Mouse (Mus musculus) adrenal gland, postnatal 25 days (tissue): ENCODE results near the gene Mllt10. TPM values are rescaled to one million over a fixed set of nuclear protein-coding genes. Genes with fewer than 3 reads are reported as not detected.

Source experiments
- DNase-seq: peaks from one replicate; pipeline ENCODE4 v3.0.0; 2021; ENCODE audit warnings: mixed read lengths
- microRNA-seq, 2 experiments: library from miRNA; unstranded; fragments of <30 nt; microRNA quantifications; one replicate each; pipeline ENCODE4 v1.2.0; 2021
- total RNA-seq: library from RNA; stranded (reverse); gene quantifications from 2 replicates; pipeline ENCODE4 v1.2.3, GENCODE M21; 2021

Gene Mllt10
- total RNA-seq, 1 experiment from 2014 or later: 68.1 TPM

DNA sequence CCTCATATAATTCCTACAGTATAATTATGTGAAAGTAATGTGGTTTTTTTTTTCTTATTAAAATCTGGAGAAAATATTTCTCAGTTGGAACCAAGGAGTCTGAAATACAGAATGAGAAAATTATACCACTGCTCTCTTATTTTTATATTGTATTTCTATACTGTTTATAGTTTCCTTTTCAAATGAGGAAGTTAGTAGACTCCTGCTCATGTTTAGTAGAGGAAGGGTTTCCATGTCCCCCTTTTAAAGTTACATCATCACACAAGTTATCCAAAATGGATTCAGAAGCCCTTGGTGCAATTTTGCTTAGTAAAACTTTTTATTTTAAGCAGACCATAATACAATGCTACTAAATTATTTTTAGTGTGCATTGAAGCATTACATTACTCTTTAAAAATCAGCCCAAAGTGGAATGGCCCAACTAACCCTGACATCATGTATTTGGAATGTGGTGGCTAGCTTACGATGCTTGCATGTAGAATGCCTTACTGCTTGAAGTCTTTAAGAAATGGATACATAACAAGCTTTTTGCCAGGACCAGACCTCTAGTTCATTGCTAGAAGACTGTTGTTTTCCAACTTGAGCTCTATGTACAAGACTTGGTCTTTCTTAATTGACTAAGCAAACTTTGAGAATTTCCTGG is 146.9 kb downstream of the Mllt10 start:
- DNase-seq: no peak

DNA sequence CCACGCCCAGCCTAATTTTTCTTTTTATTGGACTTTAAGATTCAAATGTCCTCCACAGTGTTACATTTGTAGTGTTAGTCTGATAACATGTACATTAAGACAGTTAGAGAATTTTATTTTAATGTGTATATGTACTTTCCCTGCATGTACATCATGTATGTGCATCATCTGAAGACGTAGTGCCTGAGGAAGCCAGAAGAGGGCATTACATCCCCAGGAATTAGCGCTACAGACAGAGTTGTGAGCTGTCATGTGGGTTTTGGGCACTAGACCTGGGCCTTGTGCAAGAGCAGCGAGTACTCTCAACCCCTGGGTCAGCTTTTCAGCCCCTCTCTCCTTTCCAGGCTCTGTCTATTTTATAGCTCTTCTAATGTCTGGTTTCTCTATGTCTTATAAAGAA is 147.9 kb downstream of the Mllt10 start:
- no peak for DNase-seq

DNA sequence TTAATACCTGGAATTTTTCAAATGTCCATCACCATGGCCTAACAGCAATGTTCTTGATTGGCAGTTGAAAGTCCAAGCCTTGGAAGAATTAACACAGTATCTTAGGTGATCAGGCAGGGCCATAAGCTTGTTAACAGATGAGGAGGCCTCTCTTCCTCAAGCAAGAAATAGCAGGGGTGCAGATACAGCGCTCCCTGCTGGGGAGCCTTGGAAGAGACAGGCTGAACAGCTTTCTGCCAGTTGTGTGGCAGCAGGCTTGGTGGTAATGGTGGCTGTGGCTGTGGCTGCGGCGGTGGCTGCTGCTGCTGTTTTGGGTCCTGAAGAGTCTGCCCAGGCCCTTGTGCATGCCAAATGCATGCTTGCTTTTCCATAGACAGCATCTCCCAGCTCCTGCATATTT is 150.1 kb downstream of the Mllt10 start:
- peak; percentile 60 for DNase-seq

DNA sequence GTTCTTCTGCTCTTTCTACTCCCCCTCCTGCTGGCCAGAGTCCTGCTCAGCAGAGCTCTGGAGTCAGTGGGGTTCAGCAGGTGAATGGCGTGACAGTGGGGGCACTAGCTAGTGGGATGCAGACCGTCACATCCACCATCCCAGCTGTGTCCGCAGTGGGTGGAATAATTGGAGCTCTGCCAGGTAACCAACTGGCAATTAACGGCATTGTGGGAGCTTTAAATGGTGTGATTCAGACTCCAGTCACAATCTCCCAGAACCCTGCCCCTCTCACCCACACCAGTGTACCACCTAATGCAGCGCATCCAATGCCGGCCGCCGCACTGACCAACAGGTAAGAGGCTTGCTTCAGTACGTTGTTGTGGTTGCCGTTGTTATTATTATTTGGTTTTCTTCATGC is 151.8 kb downstream of the Mllt10 start:
- no peak for DNase-seq

DNA sequence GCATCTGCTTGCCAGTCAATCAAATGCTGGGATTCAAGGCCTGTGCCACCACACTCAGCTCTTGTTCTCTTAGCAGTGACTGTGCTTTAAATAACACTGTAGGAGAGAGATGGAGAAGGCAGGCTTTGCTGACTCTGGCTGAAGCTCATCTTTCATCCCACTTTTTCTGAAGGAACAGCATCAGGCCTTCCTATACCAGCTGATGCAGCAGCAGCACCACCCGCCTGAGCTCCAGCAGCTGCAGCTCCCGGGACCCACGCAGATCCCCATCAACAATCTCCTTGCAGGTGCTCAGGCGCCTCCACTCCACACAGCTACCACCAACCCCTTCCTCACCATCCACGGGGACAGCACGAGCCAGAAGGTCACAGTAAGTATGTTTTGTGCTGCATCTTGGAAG is 153.5 kb downstream of the Mllt10 start:
- DNase-seq: no peak

DNA sequence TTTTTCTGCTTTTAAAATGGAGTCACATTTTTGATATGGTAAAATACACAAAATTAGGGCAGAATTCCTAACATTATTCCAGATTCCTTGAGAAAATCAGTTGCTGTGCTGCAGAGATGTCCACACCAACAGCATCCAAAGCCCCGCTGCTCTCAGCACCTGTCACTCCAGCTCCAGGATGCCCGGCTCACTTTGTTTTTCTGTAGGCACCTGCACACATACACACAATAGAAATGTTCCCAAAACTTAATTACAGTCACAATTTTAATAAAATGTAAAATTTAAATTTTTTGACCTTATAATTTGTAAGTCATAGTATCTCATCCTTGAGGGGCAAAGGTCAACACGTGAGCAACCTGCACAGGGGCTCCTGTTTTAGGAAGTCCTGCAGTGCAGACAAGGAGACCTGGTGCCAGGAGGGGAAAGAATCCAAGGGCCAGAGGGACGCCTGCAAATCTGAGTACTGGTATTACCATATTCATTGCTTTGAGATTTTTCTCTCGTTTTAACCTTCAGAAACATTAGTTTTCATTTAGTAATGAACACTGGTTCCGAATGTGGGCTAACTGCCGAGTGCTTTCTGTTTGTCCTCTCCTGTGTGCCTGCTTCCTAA is 154.3 kb downstream of the Mllt10 start:
- no peak for DNase-seq

DNA sequence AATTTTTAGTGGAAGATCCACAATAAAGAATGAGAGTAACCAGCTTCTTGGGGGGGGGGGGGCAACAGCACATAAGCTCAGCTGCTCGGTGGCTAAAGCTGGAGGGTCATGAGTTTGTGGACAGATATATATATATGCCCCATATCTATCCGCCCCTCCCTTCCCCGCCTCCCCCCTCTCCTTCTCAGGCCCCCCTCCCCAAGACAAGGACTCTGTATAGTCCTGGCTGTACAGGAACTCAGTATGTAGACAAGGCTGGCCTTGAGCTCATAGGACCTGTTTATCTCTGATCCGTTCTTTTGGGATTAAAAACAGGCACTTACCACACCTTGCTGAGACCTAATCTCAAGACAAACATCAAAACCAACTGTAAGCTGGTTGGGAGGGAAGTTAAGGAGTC is 154.9 kb downstream of the Mllt10 start:
- DNase-seq: no peak

DNA sequence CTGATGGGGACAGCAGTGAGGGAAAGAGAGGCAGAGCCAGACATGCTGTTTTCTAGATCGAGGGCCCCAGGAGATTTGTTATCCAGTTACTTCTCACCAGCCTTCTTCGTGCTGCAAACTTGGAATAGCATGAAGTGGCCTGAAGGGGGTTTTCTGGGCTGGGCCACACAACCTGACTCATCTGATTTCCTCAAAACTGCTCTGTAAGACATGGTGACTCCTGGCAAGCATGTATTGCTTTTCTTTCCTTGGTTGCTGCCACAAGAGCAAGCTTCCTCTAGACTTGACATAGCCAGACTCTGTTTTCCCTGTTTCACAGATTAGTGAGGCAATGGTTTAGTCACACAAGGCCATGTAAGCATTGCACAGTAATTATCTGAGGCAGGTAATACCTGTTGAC is 159.0 kb downstream of the Mllt10 start:
- DNase-seq: no peak

DNA sequence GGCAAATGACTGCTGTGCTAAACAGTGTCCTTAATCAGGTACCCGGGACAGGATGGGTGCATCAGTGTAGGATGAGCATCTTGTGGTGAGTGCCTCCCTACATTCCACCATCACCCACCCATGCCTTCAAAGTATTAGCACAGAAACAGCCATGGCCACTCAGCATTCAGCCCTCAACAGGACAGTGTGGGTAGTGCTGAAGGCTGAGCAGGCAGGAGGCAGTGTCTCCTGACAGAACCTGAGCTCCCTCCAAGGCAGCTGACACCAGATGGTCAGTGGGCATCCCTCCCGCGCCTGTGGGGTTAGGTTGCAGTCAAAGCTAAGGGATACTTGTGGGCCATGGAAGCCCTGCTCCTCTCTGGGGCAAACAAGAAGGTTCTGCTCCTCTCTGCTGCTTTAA is 162.8 kb downstream of the Mllt10 start:
- DNase-seq: peak; percentile 12

DNA sequence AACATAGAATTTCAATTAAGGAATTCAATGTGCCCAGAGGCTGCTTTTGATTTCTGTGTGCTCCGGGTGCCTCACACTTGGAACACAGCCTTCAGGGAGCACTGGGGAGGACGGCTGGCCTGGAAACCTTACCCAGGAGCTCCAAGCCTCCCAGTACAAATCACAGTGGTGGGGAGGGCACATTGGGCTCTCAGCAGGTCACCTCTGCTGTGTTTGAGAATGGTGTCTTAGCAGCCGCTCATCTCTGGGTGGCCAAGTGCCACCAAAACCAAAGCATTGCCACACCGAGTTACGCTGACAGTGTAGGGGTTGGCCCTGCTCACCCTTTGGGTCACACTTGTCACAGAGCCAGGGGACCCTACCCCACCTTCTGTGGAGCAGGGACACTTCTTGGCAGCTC is 163.5 kb downstream of the Mllt10 start:
- no peak for DNase-seq

DNA sequence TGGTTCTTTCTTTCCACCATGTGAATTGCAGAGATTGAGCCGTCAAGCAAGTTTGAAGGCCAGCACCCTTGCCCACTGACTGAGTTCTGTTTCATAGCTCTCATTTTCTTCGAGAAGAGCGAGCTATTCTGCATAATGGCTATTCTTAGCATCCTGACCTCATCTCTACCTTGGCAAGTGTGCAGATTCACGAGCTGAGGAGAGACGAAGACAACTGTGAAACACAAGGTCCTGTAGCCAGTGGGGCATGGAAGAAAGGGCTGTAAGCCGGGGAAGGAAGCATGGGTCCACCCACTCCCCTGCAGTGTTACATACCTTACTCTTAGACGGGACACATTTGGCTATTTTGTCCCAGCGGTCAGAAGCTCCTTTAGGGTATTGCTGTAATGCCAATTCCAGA is 164.1 kb downstream of the Mllt10 start:
- DNase-seq: no peak

DNA sequence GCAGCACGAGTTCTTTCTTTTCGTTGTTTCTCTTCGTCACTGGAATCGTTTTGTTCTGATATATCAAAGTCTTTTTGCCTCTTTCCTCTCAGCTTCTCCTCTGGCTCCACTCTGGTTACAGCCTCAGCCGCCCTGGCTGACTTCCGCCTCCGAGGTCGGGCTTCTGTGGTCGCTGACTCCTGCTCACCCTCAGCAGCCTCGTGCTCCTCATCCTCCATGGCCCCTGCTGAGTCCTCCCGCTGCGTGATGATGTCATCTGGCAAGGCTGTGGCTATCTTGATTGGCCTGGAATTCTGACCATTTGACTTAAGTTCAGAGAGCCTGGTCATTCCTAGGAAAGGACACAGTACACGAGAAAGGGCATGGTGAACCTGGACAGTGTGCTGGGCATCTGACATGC is 164.5 kb downstream of the Mllt10 start:
- no peak for DNase-seq

DNA sequence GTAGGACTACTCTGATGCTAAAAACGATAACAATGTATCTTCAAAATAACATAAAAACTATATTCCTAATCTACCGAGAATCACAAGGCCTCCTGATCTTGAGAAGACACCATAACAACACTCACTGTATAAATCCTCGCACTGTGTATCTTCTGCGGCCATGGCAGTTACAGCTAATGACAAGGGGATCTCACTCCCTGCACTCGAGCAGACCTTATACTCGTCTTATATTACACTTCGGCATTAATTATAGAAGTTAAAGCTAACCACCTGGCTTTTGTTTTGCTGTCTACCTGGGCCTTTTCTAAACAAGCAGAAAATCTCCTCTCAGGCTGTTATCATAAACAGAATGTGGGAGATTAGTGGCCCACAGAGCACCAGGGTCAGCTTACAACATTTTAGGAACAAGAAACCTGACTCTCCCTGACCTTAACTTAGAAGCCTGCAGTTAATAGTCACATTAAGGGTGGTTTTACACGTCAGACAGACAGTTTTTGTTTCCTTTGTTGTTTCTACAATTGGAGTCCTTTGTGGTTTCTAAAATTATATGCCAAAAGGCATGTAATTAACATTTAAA is 173.5 kb downstream of the Mllt10 start:
- DNase-seq: no peak

DNA sequence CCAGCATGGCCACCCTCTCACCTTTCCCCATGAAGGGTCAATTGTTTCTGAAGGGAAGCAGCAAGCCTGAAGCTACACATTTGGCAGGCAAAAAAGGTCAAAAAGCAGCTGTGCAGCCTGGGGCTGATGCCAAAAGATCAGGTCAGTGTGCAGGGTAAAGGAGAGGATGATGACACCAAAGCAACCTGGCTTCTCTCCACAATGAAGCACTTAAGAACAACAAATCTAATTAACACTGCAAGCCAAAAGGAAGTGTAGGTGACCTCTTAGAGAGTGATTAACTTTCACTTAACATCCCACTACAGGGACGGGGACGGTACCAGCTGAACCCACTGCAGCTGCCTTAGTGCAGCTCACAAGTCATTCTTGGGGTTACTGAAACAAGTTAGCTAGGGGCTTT is 174.2 kb downstream of the Mllt10 start:
- no peak for DNase-seq

DNA sequence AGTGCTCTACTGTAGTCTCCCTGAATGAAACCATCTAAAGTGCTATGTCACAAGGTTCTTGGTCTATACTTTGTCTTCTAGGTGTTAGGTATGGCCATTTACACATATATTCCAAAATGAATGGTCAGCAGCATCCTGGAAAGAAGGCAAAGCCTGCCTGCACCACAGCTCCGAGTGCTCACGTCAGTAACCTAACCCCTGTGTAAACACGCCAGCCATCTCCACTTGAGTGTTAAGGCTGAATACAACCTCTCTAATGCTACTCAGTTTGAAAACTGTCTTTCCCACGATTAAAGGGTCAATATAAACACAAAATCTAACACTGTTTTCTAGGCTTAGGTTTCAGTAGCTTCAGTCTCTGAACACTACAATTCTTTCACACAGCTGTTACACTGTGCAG is 176.1 kb downstream of the Mllt10 start:
- DNase-seq: no peak

DNA sequence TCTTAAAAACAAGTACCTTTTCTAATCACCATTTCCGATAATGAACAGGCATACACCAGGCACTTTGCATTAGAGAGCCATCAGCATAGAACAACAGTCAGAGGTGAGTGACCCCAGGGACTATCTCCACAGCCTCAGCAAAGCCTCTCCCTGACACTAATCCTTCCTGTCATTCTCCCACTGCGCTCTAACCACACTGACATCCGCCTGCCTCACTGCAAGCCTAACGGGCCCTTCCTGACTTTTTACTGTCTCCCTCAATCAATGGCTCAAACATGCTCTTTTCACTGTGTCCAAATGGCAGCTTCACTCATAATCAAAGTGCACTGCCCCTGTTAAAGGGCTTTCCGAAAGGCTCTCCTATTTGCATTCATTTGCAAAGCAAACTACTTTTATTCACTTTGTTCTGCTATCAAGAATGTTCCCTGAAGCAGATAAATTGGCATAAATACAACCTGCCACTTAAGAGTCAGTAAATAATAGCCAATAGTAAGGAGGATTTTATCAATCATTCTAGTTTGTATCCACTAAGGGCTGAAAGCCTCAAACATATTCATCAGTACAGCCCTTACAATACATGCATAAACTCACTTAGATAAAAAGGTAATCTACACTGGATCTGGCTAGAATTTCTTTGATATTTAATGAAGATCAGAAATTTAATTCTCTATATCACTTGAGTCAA is 178.0 kb downstream of the Mllt10 start:
- no peak for DNase-seq

DNA sequence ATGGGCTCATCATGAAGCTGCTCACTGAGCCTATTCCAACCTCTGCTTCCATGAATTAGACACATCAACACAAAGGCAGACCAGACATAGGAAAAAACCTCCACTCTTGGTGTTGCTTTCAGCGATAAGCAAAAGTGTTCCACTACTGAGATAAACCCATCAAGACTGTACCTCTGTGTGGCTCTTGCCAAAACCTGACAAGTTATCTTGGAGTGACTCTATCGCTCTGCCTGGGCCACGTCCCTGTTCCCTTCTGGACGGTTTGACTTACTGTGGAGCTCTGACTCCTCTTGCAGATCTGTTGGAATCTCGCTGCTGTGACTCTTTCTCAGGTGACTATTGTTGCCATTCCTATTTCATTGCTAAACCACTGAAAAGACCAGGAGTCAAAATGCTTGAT is 180.5 kb downstream of the Mllt10 start:
- no peak for DNase-seq

DNA sequence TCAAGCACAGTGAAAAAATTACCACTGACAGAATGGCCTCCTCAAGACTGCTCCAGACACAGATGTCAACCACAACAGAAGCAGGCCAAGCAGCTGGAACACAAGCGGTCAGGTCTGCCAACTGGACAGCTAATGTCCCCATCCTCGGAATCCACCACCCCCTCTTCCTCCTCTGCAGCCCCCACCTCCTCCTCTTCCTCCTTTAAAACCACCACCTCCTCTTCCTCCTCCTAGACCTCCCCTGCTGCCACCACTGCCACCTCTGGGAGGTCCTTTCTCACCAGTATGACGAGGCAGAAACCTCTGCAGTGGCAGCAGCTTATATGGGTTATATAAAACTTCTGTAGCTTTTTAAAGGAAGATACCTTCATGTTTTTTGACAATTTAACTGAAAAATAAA is 194.2 kb downstream of the Mllt10 start:
- DNase-seq: no peak

Small RNAs within 50 kb of the gene (microRNA-seq; reads per million reads assigned to microRNA genes)
- gene Gm23638 (0 reads per million in 2 experiments), gene Mir7655 (1.4 to 1.7 reads per million in 2 experiments)

Other genes with a start within 250 kb of the Mllt10 start
- gene H2al2a, start 58.3 kb upstream of the Mllt10 start, total RNA-seq: not detected in 2 replicates
- gene A930004D18Rik, start 17.5 kb upstream of the Mllt10 start, total RNA-seq: 2.1 and 3.7 TPM in 2 replicates
- 4.2 and 5.4 TPM in 2 replicates for gene Skida1, start 6.2 kb upstream of the Mllt10 start, total RNA-seq